Mouse (Mus musculus): ENCODE measurements around the gene Pld1.

Pld1 gene

GRCm38 (mm10) chr3:27938381-27939323 is at the start of gene Pld1:
TSS of gene Pld1 (plus strand) at chr3:27938695.
- DNase-seq: peak; percentile 48

GRCm38 (mm10) chr3:27896318-27896892 is 42.1 kb upstream of the Pld1 start, which contains the start of gene Tmem212:
TSS of gene Tmem212 (minus strand) at chr3:27896368.
- DNase-seq: no peak

- DNase-seq: no peak
Measured at GRCm38 (mm10) chr3:27898178-27898577, 40.3 kb upstream of the Pld1 start.

- no peak for DNase-seq
Measured at GRCm38 (mm10) chr3:27899012-27899726, 39.3 kb upstream of the Pld1 start.

- DNase-seq: peak; percentile 23
Measured at GRCm38 (mm10) chr3:27901846-27902245, 36.6 kb upstream of the Pld1 start.

- peak; percentile 11 for DNase-seq
Measured at GRCm38 (mm10) chr3:27904659-27905330, 33.7 kb upstream of the Pld1 start.

GRCm38 (mm10) chr3:27906647-27907209 is 31.8 kb upstream of the Pld1 start:
- no peak for DNase-seq

- no peak for DNase-seq
Measured at GRCm38 (mm10) chr3:27907301-27907700, 31.2 kb upstream of the Pld1 start.

- DNase-seq: no peak
Measured at GRCm38 (mm10) chr3:27908316-27908715, 30.2 kb upstream of the Pld1 start.

- no peak for DNase-seq
Measured at GRCm38 (mm10) chr3:27909016-27909415, 29.5 kb upstream of the Pld1 start.

GRCm38 (mm10) chr3:27918656-27919436 is 19.6 kb upstream of the Pld1 start:
- DNase-seq: peak; percentile 9

GRCm38 (mm10) chr3:27921268-27922020 is 17.1 kb upstream of the Pld1 start:
- DNase-seq: peak; percentile 13

GRCm38 (mm10) chr3:27924037-27924436 is 14.5 kb upstream of the Pld1 start:
- no peak for DNase-seq

- no peak for DNase-seq
Measured at GRCm38 (mm10) chr3:27929219-27929618, 9.3 kb upstream of the Pld1 start.

GRCm38 (mm10) chr3:27932391-27932790 is 6.1 kb upstream of the Pld1 start:
- no peak for DNase-seq

- no peak for DNase-seq
Measured at GRCm38 (mm10) chr3:27935644-27936043, 2.9 kb upstream of the Pld1 start.

- no peak for DNase-seq
Measured at GRCm38 (mm10) chr3:27936731-27937130, 1.8 kb upstream of the Pld1 start.

- no peak for DNase-seq
Measured at GRCm38 (mm10) chr3:27937144-27938110, 1.1 kb upstream of the Pld1 start.

GRCm38 (mm10) chr3:27941634-27942033 is 3.1 kb downstream of the Pld1 start:
- DNase-seq: no peak

GRCm38 (mm10) chr3:27942991-27943390 is 4.5 kb downstream of the Pld1 start:
- no peak for DNase-seq
